Mouse (Mus musculus) cerebellum, postnatal 25 days (tissue): ENCODE measurements around the gene Gm525.

Experiments
- DNase-seq, 2 experiments: peaks; one replicate each; pipeline ENCODE4 v3.0.0; 2021; ENCODE audit warnings: mixed read lengths in 2 of 2

Gm525 gene

DNA sequence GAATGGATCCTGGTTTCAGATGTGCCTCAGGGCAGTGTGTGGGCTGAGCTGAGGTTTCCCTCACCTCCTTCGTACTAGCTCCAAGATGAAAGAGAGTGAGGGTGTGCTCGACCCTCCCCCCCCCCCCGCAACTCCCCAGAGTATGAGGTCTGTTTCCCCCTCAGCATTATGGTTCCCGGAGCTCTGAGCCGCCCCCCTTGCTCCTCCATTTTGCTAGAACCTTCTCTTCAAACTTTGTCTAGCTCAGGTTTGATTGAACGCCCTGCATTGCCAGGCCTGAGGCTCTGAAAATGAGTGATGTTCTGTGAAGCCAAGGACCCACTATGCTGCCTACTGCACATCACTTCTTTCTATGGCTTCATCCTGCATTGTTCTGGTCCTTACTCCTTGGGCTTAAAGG is 25.3 kb downstream of the Gm525 start:
- DNase-seq, result no peak

DNA sequence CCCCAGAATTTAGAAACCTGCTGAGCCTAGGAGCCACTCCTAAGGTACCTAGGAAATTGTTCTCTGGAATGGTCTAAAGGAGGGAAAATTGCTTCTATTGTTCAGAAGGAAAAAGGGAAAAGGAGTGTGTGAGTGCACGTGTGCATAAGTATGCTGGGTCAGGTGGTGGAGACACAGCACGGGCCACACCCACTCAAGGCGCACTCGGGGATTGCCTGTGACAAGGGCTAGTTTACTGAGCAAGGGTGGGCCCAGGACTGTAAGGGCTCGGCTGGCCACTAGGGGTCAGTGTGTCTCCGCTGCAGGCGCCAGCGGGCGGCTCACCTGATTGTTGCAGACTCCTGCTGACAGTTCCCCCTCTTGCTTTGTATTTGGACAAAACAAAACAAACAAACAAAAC is 26.8 kb downstream of the Gm525 start:
- DNase-seq, result peak; percentile 92 to 93

GRCm38 (mm10) chr11:89100826-89101321 is 27.2 kb downstream of the Gm525 start:
- DNase-seq, result peak in 1 of 2 experiments; percentile 40

DNA sequence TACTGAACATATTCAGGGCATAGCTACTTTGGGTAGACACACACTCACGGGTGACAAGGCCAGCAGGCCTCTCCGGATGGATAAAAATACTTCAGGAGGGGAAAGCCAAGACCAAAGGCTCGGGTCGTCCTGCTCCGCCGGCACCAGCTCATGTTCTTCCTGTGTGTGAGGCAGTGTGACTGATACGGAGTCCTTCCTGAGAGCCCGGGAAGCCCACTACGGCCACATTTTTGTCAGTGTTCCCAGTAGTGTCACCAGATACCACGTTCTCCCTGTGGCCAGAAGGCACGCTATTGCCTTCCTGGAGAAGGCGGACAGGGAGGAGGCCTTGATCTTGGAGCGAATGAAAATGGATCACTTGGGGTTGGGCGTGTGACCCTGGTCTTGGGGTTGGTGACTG is 29.5 kb downstream of the Gm525 start:
- DNase-seq, result no peak

- no peak for DNase-seq
Observed at GRCm38 (mm10) chr11:89105211-89105610, 31.6 kb downstream of the Gm525 start.

- DNase-seq, result no peak
Observed at GRCm38 (mm10) chr11:89105823-89106222, 32.2 kb downstream of the Gm525 start.

DNA sequence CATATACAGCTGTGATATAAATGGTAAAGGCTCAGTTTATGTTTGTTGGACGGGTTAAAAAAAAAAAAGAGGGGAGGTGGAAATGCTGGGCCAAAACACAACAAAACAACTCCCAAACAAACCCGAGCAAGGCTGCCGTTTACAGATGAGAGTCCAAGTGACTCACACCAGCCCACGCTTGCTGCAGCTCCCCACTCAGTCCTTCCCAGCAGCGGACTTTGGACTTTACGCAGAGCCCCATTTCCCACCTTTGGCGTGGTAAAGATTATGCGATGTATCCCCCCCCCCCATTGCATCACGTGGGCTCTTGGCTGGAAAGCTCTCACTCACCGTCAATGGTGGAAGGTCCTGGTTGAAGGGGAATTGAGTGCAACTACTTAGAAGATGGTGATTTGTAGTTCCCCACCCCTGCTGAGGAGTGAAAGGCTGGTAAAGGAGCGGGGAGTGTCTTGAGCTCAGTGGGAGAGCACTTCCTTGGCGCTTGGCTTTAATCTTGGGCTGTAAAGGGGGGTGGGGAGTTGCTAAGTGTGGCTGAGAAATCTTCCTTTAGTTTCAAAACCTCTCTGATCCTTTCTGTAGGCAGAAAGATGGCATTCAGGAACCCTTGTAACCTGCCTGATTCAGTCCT is 33.7 kb downstream of the Gm525 start:
- DNase-seq, result no peak

DNA sequence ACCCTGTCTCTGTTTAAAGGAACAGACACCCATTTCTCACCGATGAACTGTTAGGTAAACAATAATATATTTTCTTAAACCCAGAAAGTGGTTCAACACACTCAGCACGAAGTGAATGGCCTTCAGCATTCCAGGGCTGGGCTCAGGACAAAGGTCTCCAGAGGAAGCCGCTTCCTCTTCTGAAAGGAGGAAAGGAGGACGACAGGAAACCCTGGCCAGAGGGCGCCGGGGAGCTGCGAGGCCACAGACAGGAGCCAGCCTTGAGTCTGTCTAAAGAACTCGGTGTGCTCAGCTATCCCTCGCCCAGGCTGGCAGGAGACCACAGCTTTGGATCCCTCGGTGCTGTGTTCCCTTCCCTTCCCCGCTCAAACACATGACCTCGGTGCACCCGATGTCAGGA is 50.8 kb downstream of the Gm525 start:
- DNase-seq, result peak in 1 of 2 experiments; percentile 6

- no peak for DNase-seq
Observed at GRCm38 (mm10) chr11:89130856-89131255, 57.2 kb downstream of the Gm525 start.

DNA sequence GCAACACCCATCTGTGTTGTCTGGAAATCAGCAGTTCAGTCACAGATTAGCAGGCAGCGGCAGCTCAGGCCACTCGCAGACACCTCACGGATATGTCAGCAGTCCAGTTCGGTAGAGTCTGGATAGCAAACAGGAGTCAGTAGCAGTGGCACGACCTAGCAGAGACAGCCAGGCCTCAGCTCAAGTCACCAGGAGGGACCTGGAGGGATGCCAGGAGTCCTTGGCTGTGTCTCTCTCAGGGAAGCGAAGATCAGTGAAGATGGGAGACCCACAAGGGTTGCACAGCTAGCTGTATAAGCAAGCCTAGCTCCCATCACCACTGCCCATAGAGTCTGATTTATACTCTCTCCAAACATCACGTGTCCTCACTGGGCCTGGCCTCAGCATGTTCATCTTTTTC is 58.8 kb downstream of the Gm525 start:
- DNase-seq, result peak; percentile 46 to 53

GRCm38 (mm10) chr11:89134211-89134610 is 60.6 kb downstream of the Gm525 start:
- no peak for DNase-seq

GRCm38 (mm10) chr11:89137915-89138314 is 64.3 kb downstream of the Gm525 start:
- no peak for DNase-seq
